Mouse (Mus musculus): ENCODE data around the gene Abhd2.

DNA sequence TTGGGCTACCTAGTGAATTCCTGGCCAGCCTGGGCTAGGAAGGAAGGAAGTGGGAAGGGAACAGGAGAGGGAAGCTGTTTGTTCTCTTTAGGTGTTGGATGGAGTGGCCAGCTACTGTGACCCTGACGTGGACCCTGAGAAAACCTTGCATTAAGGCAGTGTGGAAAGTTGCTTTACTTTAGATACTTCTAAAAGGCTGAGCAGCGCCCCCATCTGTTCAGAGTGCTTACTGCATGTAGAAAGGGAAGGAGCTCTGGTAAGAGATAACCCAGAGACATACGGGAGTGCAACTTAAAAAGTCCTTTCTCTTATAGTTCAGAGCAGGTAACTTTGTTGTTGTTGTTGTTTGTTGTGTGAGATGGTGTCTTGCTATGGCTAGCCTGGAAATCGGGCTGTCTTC is 72.9 kb downstream of the Abhd2 start:
- TF ChIP-seq POLR2A (IDR thresholded peaks at IDR 0.05; ENCODE audit: borderline replicate concordance, control insufficient read depth, low read depth, low read length) (no peak), CTCF (IDR thresholded peaks at IDR 0.05; ENCODE audit: control insufficient read depth, insufficient read depth, low read length) (peak; percentile 35; the same call in 1 of the 2 replicates)

All from bone marrow, adult 2 months (tissue).